Mouse (Mus musculus): ENCODE results near the gene Endog. TPM values are rescaled to one million over a fixed set of nuclear protein-coding genes. Genes with fewer than 3 reads are reported as not detected.
"Not testable (repeated sequence)": the region's sequence is repeated elsewhere in the genome, so short reads cannot be mapped to it uniquely, and the experiment has no call there.

The Endog gene
- 24.0 and 29.2 TPM in 2 replicates for polyA plus RNA-seq (2015; fragmentation: Nextera tagmentation; extraction: Ambion mirVana)

- ATAC-seq = peak; percentile 98
- WGBS = under 1% methylated on average over 51 of the region's 75 CpGs
- H3K4me1 ChIP-seq (ENCODE audit: control insufficient read depth, insufficient read depth, low read depth, low read length) = peaks cover 8% of the 10 kb centered on the region
- H3K9ac ChIP-seq (ENCODE audit: low read depth, low read length) = peak within 1 kb of the TSS; percentile 84
- peak within 1 kb of the TSS; percentile 96 for H3K27ac ChIP-seq (ENCODE audit: low read depth, low read length)
- no peaks in the 10 kb centered on the region for H3K9me3 ChIP-seq (ENCODE audit: control insufficient read depth, low read length)
- H3K27me3 ChIP-seq (replicated peaks; ENCODE audit: control insufficient read depth, insufficient read depth, low read length) = no peaks in the 10 kb centered on the region
- peaks cover 16% of the 10 kb centered on the region for H3K36me3 ChIP-seq (ENCODE audit: control insufficient read depth, insufficient read depth, low read length)
- peak within 1 kb of the TSS; percentile 95 for H3K4me2 ChIP-seq (ENCODE audit: low read length)
- peak within 1 kb of the TSS; percentile 75 for H3K4me3 ChIP-seq (ENCODE audit: low read length)
Measured at GRCm38 (mm10) chr2:30171371-30171996, at the start of gene Endog. Gene Endog, plus strand, starts transcription at chr2:30171493.

DNA sequence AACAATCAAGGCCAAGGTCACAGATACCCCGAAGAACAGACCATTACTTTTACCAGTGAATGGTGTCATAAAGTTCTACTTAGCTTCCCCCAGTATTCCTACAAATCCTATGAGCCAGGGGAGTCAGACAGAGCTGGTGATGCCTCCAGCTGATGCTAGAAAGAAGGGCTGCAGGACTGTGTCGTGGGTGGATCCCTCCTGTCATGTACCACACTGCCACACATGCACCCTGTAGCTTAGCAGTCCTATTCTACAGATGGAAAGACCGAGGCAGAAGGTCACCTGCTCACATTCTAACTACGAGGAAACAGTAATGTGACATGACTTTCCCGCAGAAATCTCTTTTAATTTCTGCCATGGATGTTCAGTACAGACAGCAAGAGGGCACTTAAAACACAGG lies 48.5 kb upstream of the Endog start:
- H3K27me3 ChIP-seq (replicated peaks; ENCODE audit: control insufficient read depth, insufficient read depth, low read length) = no peaks in the 10 kb centered on the region
- H3K9me3 ChIP-seq (ENCODE audit: control insufficient read depth, low read length) = no peaks in the 10 kb centered on the region
- H3K4me1 ChIP-seq (ENCODE audit: control insufficient read depth, insufficient read depth, low read depth, low read length) = peaks cover 32% of the 10 kb centered on the region
- WGBS = 89% methylated on average over 5 of the region's 5 CpGs
- no peak overlapping the region for H3K27ac ChIP-seq (ENCODE audit: low read depth, low read length)
- H3K36me3 ChIP-seq (ENCODE audit: control insufficient read depth, insufficient read depth, low read length) = no peaks in the 10 kb centered on the region
- no peak overlapping the region for H3K9ac ChIP-seq (ENCODE audit: low read depth, low read length)
- no peak overlapping the region; the same call in 1 of the 2 replicates for H3K4me2 ChIP-seq (ENCODE audit: low read length)
- no peak overlapping the region for H3K4me3 ChIP-seq (ENCODE audit: low read length)
- ATAC-seq = no peak

DNA sequence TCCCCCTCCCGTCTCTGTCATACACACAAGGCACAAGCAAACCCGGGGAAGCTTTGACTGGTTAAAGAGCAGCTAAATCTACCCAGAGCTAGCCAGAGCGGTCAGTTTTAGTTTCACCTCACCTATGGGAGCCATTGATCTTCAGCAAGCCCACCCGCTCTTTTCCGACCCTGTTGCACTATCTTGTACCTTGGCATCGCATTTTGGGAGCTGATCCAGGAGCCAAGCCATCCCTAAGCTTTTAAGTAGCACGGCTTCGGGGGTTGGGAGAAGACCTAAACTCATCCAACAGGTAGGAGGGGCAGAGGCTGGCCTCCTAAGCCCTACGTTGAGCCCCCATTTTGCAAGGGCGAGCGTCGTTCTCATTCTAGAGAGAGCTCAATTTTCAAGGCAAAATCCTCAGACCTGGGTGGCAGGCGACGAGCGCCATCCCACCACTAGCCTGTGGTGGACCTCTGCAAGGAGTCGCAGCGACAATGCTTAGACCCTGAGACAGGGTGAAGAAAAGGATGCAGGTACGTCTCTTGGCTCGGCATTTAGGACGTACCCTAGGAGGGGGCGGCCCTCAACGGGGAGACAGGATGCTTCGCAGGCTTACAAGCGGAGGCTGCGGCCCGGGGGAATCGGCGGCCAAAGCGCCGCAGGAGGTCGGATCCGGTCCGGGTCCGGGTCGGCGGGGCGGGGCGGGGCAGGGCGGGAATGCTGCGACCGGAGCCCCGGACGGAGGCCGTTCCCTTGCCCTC lies 47.4 kb upstream of the Endog start:
- H3K4me2 ChIP-seq (ENCODE audit: low read length) = peak overlapping the region; percentile 94
- 2% methylated on average over 33 of the region's 44 CpGs for WGBS
- H3K4me3 ChIP-seq (ENCODE audit: low read length) = peak overlapping the region; percentile 70
- H3K27me3 ChIP-seq (replicated peaks; ENCODE audit: control insufficient read depth, insufficient read depth, low read length) = no peaks in the 10 kb centered on the region
- peak; percentile 74 for ATAC-seq
- H3K4me1 ChIP-seq (ENCODE audit: control insufficient read depth, insufficient read depth, low read depth, low read length) = peaks cover 32% of the 10 kb centered on the region
- peak overlapping the region; percentile 78 for H3K9ac ChIP-seq (ENCODE audit: low read depth, low read length)
- peak overlapping the region; percentile 92 for H3K27ac ChIP-seq (ENCODE audit: low read depth, low read length)
- H3K9me3 ChIP-seq (ENCODE audit: control insufficient read depth, low read length) = no peaks in the 10 kb centered on the region
- no peaks in the 10 kb centered on the region for H3K36me3 ChIP-seq (ENCODE audit: control insufficient read depth, insufficient read depth, low read length)

DNA sequence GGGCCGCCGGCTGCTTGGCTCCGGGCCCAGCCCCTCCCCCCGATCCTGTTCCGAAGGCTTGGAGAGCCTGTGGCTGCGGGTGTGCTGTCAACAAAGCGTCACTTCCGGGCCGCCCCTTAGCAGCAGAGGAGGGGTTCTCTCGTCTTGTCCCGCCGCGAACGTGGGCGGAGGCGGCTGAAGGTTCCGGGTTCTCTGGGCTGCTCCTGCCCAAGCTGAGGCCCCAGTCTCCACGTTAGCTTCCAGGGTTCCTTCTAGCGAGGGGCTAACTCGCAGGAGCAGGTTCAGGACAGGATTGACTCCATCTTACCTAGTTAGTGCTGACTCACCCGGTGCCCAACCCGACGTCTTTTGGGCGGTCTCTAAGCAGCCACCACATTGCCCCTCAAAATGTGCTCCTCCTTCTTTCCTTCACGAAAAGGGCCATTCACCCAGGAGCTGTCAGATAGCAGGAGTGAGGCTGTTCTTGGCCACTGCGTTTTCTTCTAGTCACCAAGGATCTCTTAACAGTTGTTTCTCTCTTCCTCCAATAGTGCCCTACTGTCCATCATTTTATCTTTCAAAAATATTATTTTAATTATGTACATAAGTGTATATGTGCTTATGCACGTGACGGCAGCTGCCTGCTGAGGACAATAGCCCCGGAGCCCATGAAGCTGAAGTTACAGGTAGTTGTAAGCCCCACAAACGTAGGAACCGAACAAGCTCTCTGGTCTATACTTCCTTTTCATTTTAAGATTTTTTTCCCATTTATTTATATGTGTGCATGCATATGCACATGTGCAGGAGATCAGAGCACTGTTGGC lies 46.6 kb upstream of the Endog start, which contains the start of gene Zer1:
TSS of gene Zer1 (minus strand) at position 114 of the 803 bp plus-strand sequence.
- Histone ChIP-seq H3K27me3 (replicated peaks; ENCODE audit: control insufficient read depth, insufficient read depth, low read length) (no peaks in the 10 kb centered on the region), H3K9ac (ENCODE audit: low read depth, low read length) (peak within 1 kb of the TSS; percentile 78), H3K27ac (ENCODE audit: low read depth, low read length) (peak within 1 kb of the TSS; percentile 92), H3K36me3 (ENCODE audit: control insufficient read depth, insufficient read depth, low read length) (no peaks in the 10 kb centered on the region), H3K4me1 (ENCODE audit: control insufficient read depth, insufficient read depth, low read depth, low read length) (peaks cover 24% of the 10 kb centered on the region), H3K9me3 (ENCODE audit: control insufficient read depth, low read length) (no peaks in the 10 kb centered on the region), H3K4me3 (ENCODE audit: low read length) (peak within 1 kb of the TSS; percentile 70), H3K4me2 (ENCODE audit: low read length) (peak within 1 kb of the TSS; percentile 94)
- peak; percentile 98 for ATAC-seq
- 9% methylated on average over 29 of the region's 31 CpGs for WGBS

DNA sequence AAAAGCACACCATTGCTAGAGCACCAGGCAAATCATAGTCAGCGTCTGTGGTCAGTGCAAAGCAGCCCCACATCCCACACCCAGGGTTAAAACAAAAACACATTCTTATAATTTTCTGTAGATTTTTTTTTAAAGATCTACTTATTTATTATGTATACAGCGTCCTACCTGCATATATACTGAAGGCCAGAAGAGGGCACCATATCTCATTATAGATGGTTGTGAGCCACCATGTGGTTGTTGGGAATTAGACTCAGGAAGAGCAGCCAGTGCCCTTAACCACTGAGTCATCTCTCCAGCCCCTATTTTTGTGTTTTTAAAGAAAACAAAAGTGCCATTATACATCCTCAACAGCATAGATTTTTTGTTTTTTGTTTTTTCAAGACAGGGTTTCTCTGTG lies 42.5 kb upstream of the Endog start:
- Histone ChIP-seq H3K27ac (ENCODE audit: low read depth, low read length) (no peak overlapping the region), H3K36me3 (ENCODE audit: control insufficient read depth, insufficient read depth, low read length) (no peaks in the 10 kb centered on the region), H3K4me1 (ENCODE audit: control insufficient read depth, insufficient read depth, low read depth, low read length) (peaks cover 13% of the 10 kb centered on the region), H3K9me3 (ENCODE audit: control insufficient read depth, low read length) (no peaks in the 10 kb centered on the region), H3K4me3 (ENCODE audit: low read length) (no peak overlapping the region), H3K4me2 (ENCODE audit: low read length) (no peak overlapping the region), H3K27me3 (replicated peaks; ENCODE audit: control insufficient read depth, insufficient read depth, low read length) (no peaks in the 10 kb centered on the region), H3K9ac (ENCODE audit: low read depth, low read length) (no peak overlapping the region)
- no peak for ATAC-seq
- WGBS = 31% methylated on average over 2 of the region's 2 CpGs

- Histone ChIP-seq H3K27me3 (replicated peaks; ENCODE audit: control insufficient read depth, insufficient read depth, low read length) (no peaks in the 10 kb centered on the region), H3K4me3 (ENCODE audit: low read length) (no peak overlapping the region), H3K27ac (ENCODE audit: low read depth, low read length) (no peak overlapping the region), H3K4me2 (ENCODE audit: low read length) (no peak overlapping the region), H3K9ac (ENCODE audit: low read depth, low read length) (no peak overlapping the region), H3K36me3 (ENCODE audit: control insufficient read depth, insufficient read depth, low read length) (no peaks in the 10 kb centered on the region), H3K9me3 (ENCODE audit: control insufficient read depth, low read length) (no peaks in the 10 kb centered on the region), H3K4me1 (ENCODE audit: control insufficient read depth, insufficient read depth, low read depth, low read length) (peaks cover 19% of the 10 kb centered on the region)
- 86% methylated on average over 4 of the region's 4 CpGs for WGBS
- no peak for ATAC-seq
Measured at GRCm38 (mm10) chr2:30130156-30130555, 41.1 kb upstream of the Endog start.

- H3K36me3 ChIP-seq (ENCODE audit: control insufficient read depth, insufficient read depth, low read length); H3K9me3 ChIP-seq (ENCODE audit: control insufficient read depth, low read length); H3K4me2 ChIP-seq (ENCODE audit: low read length); ATAC-seq; H3K4me3 ChIP-seq (ENCODE audit: low read length); H3K9ac ChIP-seq (ENCODE audit: low read depth, low read length); H3K27ac ChIP-seq (ENCODE audit: low read depth, low read length); H3K27me3 ChIP-seq (replicated peaks; ENCODE audit: control insufficient read depth, insufficient read depth, low read length): not testable (repeated sequence)
- peaks cover 20% of the 10 kb centered on the region for H3K4me1 ChIP-seq (ENCODE audit: control insufficient read depth, insufficient read depth, low read depth, low read length)
- WGBS = 60% methylated on average over 5 of the region's 5 CpGs
Measured at GRCm38 (mm10) chr2:30131240-30131639, 40.1 kb upstream of the Endog start.

DNA sequence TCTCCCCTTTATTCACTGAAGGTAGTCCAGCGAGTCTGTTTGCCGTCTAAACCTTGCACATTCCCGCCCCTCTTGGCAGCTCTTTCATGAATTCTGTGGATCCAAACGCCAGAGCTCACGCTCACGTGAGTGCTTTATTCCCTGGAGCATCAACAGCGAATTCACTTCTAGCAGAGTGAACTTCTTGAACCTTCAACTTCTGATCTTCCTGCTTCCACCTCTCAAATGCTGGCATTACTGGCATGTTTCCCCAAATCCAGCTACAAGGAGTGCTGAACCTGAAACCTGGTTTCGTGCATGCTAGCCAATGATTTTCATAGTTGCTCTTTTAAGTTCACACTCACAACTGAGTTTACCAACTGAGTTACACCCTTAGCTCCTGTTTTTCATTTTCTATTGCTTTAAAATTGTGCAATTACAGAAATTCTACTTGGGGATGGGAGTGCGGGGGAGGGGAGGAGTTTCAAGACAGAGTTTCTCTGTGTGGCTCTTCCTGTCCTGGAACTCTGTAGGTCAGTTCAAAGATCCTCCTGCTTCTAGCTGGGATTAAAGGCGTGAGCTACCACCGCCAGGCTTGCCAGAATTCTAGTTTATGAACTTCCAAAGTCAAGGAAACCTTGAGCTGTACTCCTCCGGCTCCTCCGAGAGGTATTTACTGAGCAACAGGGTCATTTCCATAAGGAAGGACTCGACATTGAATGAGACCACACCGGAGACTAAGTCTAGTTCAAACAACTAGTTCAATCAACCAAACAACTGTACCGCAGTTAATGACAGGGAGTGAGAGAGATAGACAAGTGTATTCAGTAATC lies 38.3 kb upstream of the Endog start:
- Histone ChIP-seq H3K4me3 (ENCODE audit: low read length) (peak overlapping the region; percentile 90), H3K27me3 (replicated peaks; ENCODE audit: control insufficient read depth, insufficient read depth, low read length) (no peaks in the 10 kb centered on the region), H3K4me2 (ENCODE audit: low read length) (peak overlapping the region; percentile 98), H3K4me1 (ENCODE audit: control insufficient read depth, insufficient read depth, low read depth, low read length) (peaks cover 20% of the 10 kb centered on the region), H3K9me3 (ENCODE audit: control insufficient read depth, low read length) (no peaks in the 10 kb centered on the region), H3K9ac (ENCODE audit: low read depth, low read length) (peak overlapping the region; percentile 87), H3K27ac (ENCODE audit: low read depth, low read length) (peak overlapping the region; percentile 85), H3K36me3 (ENCODE audit: control insufficient read depth, insufficient read depth, low read length) (no peaks in the 10 kb centered on the region; the same call in 1 of the 2 replicates)
- whole genome bisulfite sequencing = 24% methylated on average over 16 of the region's 16 CpGs
- peak; percentile 2; the same call in 1 of the 2 replicates for ATAC-seq
